Mouse (Mus musculus): ENCODE data around the gene Mrgpra4.

Gene Mrgpra4

GRCm38 (mm10) chr7:47981995-47982394 lies at the start of gene Mrgpra4:
TSS of gene Mrgpra4 (minus strand) at chr7:47982095.
- DNase-seq (ENCODE audit: low read depth), result no peak

- no peak for DNase-seq (ENCODE audit: low read depth)
These were observed 45.6 kb upstream of the Mrgpra4 start, which contains the start of gene Mrgprx1 for GRCm38 (mm10) chr7:48027497-48027896. TSS of gene Mrgprx1 (minus strand) at chr7:48027597.

GRCm38 (mm10) chr7:48017874-48018273 lies 36.0 kb upstream of the Mrgpra4 start:
- no peak for DNase-seq (ENCODE audit: low read depth)

GRCm38 (mm10) chr7:47995689-47996088 lies 13.8 kb upstream of the Mrgpra4 start:
- no peak for DNase-seq (ENCODE audit: low read depth)

GRCm38 (mm10) chr7:47986752-47987151 lies 4.9 kb upstream of the Mrgpra4 start:
- DNase-seq (ENCODE audit: low read depth), result peak; percentile 13

Measured in NIH3T3 (cell line).